Mouse (Mus musculus): ENCODE data around the gene Soga1.

DNA sequence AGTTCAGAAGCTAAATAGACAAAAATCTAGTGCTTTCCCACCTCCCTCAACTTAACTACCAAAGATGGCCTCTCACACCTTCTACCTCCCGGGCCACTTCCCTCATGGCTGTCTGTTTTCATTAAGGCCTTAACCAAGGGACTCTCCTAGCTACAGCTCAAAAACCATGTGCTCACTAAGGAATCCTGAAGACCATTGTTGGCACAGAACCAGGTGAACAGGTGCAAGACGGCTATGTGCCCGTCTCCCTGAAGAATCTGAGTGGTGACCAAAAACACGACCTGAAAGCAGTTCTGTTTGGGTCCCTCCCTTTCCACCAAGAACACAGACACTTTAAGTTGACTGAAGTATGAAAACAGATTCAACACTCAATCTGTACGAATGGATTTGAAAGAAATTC, 80.8 kb downstream of the Soga1 start:
- TF ChIP-seq ZNF384 (IDR thresholded peaks at IDR 0.05; ENCODE audit: low read depth, low read length) (no peak), ZC3H11A (IDR thresholded peaks at IDR 0.05; ENCODE audit: borderline replicate concordance, low read depth, low read length) (no peak)

Measured in ES-E14 (cell line).